Mouse (Mus musculus): ENCODE measurements around the gene Fancg.

DNA sequence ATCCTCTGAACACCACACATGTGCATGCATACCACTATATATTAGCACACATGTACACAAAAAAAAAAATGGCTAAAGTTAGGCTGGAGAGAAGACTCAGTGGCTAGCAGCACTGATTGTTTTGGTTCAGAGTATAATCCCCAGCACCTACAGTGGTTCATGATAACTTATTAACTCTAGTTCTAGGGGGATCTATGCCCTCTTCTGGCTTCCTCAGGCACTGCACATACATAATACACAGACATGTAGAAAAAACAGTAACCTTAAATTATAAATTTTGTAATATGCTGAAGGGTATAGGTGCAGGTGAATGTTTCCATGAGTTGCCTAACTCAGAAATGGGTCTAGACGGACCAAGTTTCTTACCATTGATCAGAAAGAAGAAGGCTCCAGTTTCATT is 22.0 kb downstream of the Fancg start:
- TF ChIP-seq CTCF (conservative IDR thresholded peaks at IDR 0.05 in 1 of 2, IDR thresholded peaks at IDR 0.05 in 1 of 2; ENCODE audit: low read depth in 2 of 2, low read length in 2 of 2) (peak; percentile 15 to 28; a peak in 3 of 4 replicates), EP300 (IDR thresholded peaks at IDR 0.05; ENCODE audit: low read length) (no peak), MAFK (IDR thresholded peaks at IDR 0.05; ENCODE audit: insufficient replicate concordance, low read length) (no peak)
